Mouse (Mus musculus) limb, embryonic 14.5 days (tissue): ENCODE data around the gene Zdhhc6. TPM values are rescaled to one million over a fixed set of nuclear protein-coding genes. Genes with fewer than 3 reads are reported as not detected.

ENCODE experiments used
- ATAC-seq: fragments of 200-750 bp; cut with Nextera tagmentation; 2 replicates; pipeline ENCODE4 v1.8.0; 2017; ENCODE audit warnings: low read depth, moderate number of reproducible peaks, moderate TSS enrichment; ENCODE audit not compliant: low FRiP score
- DNase-seq: peaks from one replicate; pipeline ENCODE4 v3.0.0-alpha.2; 2015; ENCODE audit warnings: low spot score
- H3K27ac ChIP-seq: fragments of 300-500 bp; sonication (generic); replicated peaks from 2 replicates; pipeline ENCODE4 v1.5.1; 2014; ENCODE audit warnings: low read depth, mild to moderate bottlenecking, low read length, moderate library complexity, mixed read lengths
- H3K27me3 ChIP-seq: fragments of 300-500 bp; sonication (generic); 2 replicates; pipeline ENCODE4 v1.6.1; 2014; ENCODE audit warnings: low read length, mixed read lengths; ENCODE audit not compliant: control insufficient read depth, insufficient read depth
- H3K36me3 ChIP-seq: fragments of 300-500 bp; sonication (generic); 2 replicates; pipeline ENCODE4 v1.6.1; 2014; ENCODE audit warnings: mild to moderate bottlenecking, low read length, moderate library complexity, mixed read lengths; ENCODE audit not compliant: control insufficient read depth, insufficient read depth
- H3K4me1 ChIP-seq: fragments of 300-500 bp; sonication (generic); 2 replicates; pipeline ENCODE4 v1.6.1; 2014; ENCODE audit warnings: antibody characterized with exemption, low read length, mixed read lengths; ENCODE audit not compliant: control insufficient read depth, insufficient read depth
- H3K4me2 ChIP-seq: fragments of 300-500 bp; sonication (generic); replicated peaks from 2 replicates; pipeline ENCODE4 v1.6.1; 2014; ENCODE audit warnings: low read depth, mild to moderate bottlenecking, low read length, moderate library complexity; ENCODE audit not compliant: severe bottlenecking
- H3K4me3 ChIP-seq: fragments of 300-500 bp; sonication (generic); replicated peaks from 2 replicates; pipeline ENCODE4 v1.5.1; 2014; ENCODE audit warnings: low read length
- H3K9ac ChIP-seq: fragments of 300-500 bp; sonication (generic); 2 replicates; pipeline ENCODE4 v1.6.1; 2014; ENCODE audit warnings: mild to moderate bottlenecking, low read depth, low read length, moderate library complexity; ENCODE audit not compliant: severe bottlenecking
- H3K9me3 ChIP-seq: fragments of 300-500 bp; sonication (generic); 2 replicates; pipeline ENCODE4 v1.6.1; 2016; ENCODE audit warnings: low read length; ENCODE audit not compliant: control insufficient read depth
- POLR2A ChIP-seq: fragments of 200-500 bp; IDR thresholded peaks from 2 replicates; pipeline ENCODE4 v1.8.0; 2012; ENCODE audit warnings: inconsistent platforms, mild to moderate bottlenecking, moderate library complexity, borderline replicate concordance; ENCODE audit not compliant: insufficient read depth, insufficient read length; ENCODE audit errors: extremely low read depth
- WGBS: fragments of 180-500 bp; shearing (Covaris S2); extraction: QIAGEN DNeasy Blood & Tissue Kit; methylation state at CpG from one replicate; pipeline ENCODE4 v1.1.7; 2014; 5-methylcytosine and 5-hydroxymethylcytosine counted together
- polyA plus RNA-seq, 2 experiments: library from polyadenylated mRNA; depleted of rRNA in 1 of 2; stranded (reverse) in 1 of 2; unstranded in 1 of 2; fragments of >200 nt; fragmentation: Nextera tagmentation in 1 of 2; extraction: Ambion mirVana in 1 of 2; gene quantifications; 2 replicates each; pipeline versions ENCODE4 v1.2.1 to v1.2.3; 2012 to 2014

The Zdhhc6 gene
- polyA plus RNA-seq (2012; rRNA removed) (27.8 and 32.6 TPM in 2 replicates), polyA plus RNA-seq (2014; fragmentation: Nextera tagmentation; extraction: Ambion mirVana) (78.9 and 85.1 TPM in 2 replicates)

DNA sequence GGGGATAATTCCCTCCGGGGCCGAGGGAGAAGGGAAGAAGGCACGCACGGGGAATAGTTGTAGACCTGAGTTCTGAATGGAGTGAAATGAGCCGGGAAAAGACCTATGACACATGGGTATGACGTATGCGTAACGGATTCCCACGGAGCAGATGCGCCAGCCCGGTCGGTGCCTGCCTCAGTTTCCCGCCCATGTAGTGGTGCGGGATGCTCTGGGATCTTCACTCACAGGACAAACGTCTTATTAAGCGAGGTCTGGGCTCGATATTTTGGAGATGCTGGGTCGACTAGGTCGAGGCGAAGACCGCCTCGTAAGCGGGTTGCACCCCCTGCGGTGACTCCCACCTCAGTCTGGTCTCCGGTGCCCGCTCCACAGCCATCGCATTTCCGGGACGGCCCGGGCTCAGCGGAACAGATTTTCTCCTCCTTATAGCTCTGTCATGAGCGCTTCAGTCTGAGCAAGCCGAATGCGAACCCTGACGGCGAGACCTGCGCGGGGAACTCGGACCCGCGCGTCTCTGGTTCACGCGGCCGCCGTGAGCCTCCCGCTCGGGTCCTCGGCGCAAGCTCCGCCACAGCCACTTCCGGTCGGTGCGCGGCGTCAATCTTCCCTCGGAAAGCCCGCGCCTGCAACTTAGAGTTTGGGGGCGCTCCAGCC lies at the start of gene Zdhhc6:
Zdhhc6 (minus strand) TSS at position 581 of the 657 bp plus-strand sequence.
- Histone ChIP-seq H3K4me3 (peak within 1 kb of the TSS; percentile 87), H3K27me3 (no peaks in the 10 kb centered on the region), H3K4me1 (peaks cover 8% of the 10 kb centered on the region), H3K9me3 (no peaks in the 10 kb centered on the region), H3K9ac (peak within 1 kb of the TSS; percentile 84), H3K36me3 (peaks cover 23% of the 10 kb centered on the region), H3K27ac (peak within 1 kb of the TSS; percentile 88), H3K4me2 (peak within 1 kb of the TSS; percentile 93)
- ATAC-seq (peak; percentile 84), DNase-seq (peak; percentile 40)
- peak; percentile 95 for TF ChIP-seq POLR2A
- under 1% methylated on average over 60 of the region's 60 CpGs for WGBS

DNA sequence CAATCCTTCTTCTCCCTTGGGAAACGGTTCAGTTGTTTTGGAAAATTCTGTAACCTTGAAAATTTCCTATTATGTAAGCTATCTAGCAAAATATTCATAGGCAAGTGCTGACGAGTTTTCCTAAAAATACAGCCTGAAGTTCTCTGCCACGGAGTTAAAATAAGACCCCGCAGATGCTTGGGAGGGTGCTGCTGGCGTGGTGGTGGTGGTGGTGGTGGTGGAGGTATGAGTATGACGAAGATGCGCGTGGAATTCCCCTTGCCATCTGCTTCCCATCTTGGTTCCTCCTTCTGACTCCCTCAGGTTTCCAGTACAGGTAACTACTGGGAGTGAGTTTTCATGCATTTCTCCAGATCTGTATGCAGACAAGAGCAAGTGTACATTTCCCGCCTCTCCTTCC lies 46.8 kb upstream of the Zdhhc6 start:
- H3K4me1 ChIP-seq, result no peaks in the 10 kb centered on the region
- no peak overlapping the region for H3K4me2 ChIP-seq
- H3K27me3 ChIP-seq, result no peaks in the 10 kb centered on the region
- 89% methylated on average over 9 of the region's 9 CpGs for WGBS
- H3K9ac ChIP-seq, result no peak overlapping the region
- DNase-seq, result no peak
- no peak overlapping the region for H3K4me3 ChIP-seq
- H3K36me3 ChIP-seq, result no peaks in the 10 kb centered on the region
- no peak for TF ChIP-seq POLR2A
- no peak overlapping the region for H3K27ac ChIP-seq
- H3K9me3 ChIP-seq, result no peaks in the 10 kb centered on the region
- no peak for ATAC-seq

DNA sequence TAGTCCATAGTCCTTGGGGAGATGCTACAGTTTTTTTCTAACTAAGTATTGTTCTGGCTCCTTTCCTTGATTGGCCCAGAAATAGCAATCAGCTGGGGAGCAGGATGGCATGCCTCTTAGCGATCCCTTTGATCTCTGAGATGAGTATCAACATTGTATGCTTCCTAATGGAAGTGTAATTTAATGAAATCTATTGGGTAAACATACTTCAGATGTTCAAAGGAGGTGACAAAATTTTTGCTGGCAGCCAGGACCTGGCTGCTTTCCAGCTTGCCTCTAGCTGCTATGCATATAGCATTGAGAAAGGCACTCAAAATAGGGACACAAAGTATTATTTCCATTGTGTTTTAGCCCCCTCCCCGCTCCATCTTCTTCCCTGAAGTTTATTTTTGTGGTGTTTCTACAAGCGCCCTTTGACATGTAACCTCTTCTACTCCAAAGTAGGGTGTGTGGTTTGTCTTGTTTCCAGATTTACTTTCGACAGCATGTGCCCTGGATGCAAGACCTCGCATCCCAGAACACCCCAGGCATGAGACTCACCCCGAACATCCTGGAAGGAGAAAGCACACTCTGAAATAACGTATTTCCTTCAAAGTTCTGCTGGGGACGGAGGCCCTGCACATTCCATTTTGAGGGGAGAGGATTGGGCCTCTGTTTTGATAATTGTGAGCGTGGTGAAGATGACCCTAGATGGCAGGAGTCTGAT lies 35.0 kb upstream of the Zdhhc6 start:
- H3K9ac ChIP-seq, result no peak overlapping the region
- no peaks in the 10 kb centered on the region for H3K36me3 ChIP-seq
- 0 out of 2 replicates have a peak, but pooled peaks cover 3% of the 10 kb centered on the region for H3K4me1 ChIP-seq
- no peak overlapping the region for H3K27ac ChIP-seq
- H3K27me3 ChIP-seq, result no peaks in the 10 kb centered on the region
- no peak overlapping the region for H3K4me2 ChIP-seq
- no peak for TF ChIP-seq POLR2A
- DNase-seq (peak; percentile 32), ATAC-seq (no peak)
- no peaks in the 10 kb centered on the region for H3K9me3 ChIP-seq
- H3K4me3 ChIP-seq, result no peak overlapping the region
- 78% methylated on average over 9 of the region's 9 CpGs for WGBS

DNA sequence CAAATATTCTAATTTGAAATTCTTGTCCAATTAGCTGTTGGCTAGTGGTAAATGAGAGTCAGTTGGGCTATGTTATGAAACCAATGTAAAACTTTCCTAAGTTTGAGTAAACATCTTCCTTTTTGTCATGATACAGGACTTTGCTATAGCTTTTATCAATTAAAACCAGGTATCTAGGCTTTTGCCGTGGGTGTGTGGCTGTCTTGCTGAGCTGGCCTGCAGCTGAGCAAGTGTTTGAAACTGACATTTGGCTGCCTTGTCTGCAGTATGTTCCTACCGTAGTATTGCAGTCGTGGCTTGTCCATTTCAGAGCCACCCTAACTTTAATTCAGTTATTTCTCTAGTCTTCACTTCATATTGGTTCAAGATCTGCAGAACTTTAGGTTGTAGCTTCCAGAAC lies 32.4 kb upstream of the Zdhhc6 start:
- Histone ChIP-seq H3K9ac (no peak overlapping the region), H3K27ac (no peak overlapping the region), H3K9me3 (no peaks in the 10 kb centered on the region), H3K36me3 (no peaks in the 10 kb centered on the region), H3K27me3 (no peaks in the 10 kb centered on the region), H3K4me1 (0 out of 2 replicates have a peak, but pooled peaks cover 3% of the 10 kb centered on the region), H3K4me3 (no peak overlapping the region), H3K4me2 (no peak overlapping the region)
- DNase-seq (no peak), ATAC-seq (no peak)
- 84% methylated on average over 3 of the region's 3 CpGs for WGBS
- TF ChIP-seq POLR2A, result no peak

DNA sequence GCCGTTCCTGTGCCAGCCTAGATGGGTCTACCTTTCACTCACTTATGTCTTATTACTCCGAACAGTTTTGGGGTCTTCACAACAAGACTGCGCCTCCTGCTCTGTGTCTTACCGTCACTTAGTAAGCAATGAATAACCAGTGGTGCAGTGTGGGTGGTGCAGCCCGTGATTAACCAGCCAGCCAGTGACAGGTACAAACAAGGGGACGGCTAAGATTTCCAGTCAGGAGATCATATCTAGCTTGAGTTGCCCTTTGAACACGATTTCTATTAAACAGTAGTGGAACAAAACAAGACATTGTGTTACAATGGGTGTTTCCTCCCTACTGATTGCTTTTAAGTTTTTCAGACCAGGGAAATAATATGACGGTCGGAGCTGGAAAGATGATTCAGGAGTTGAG lies 27.4 kb upstream of the Zdhhc6 start:
- Histone ChIP-seq H3K4me2 (no peak overlapping the region), H3K9ac (no peak overlapping the region), H3K9me3 (no peaks in the 10 kb centered on the region), H3K4me1 (peaks cover 11% of the 10 kb centered on the region), H3K4me3 (no peak overlapping the region), H3K27ac (no peak overlapping the region), H3K36me3 (no peaks in the 10 kb centered on the region), H3K27me3 (no peaks in the 10 kb centered on the region)
- WGBS, result 88% methylated on average over 9 of the region's 9 CpGs
- ATAC-seq, result no peak
- no peak for TF ChIP-seq POLR2A
- no peak for DNase-seq
